Mouse (Mus musculus) intestine, embryonic 15.5 days (tissue): ENCODE results near the gene Slc25a39. TPM values are rescaled to one million over a fixed set of nuclear protein-coding genes. Genes with fewer than 3 reads are reported as not detected.
"Not testable (repeated sequence)": the region's sequence is repeated elsewhere in the genome, so short reads cannot be mapped to it uniquely, and the experiment has no call there.

ENCODE experiments used
- ATAC-seq: fragments of 200-750 bp; cut with Nextera tagmentation; 2 replicates; pipeline ENCODE4 v1.8.0; 2017; ENCODE audit warnings: moderate TSS enrichment, moderate library complexity
- H3K27ac ChIP-seq: fragments of 300-500 bp; sonication (generic); 2 replicates; pipeline ENCODE4 v1.5.1; 2015; ENCODE audit warnings: mild to moderate bottlenecking, inconsistent platforms
- H3K27me3 ChIP-seq: fragments of 300-500 bp; sonication (generic); replicated peaks from 2 replicates; pipeline ENCODE4 v1.6.1; 2015; ENCODE audit warnings: inconsistent platforms
- H3K36me3 ChIP-seq: fragments of 300-500 bp; sonication (generic); 2 replicates; pipeline ENCODE4 v1.6.1; 2015; ENCODE audit warnings: inconsistent platforms
- H3K4me1 ChIP-seq: fragments of 300-500 bp; sonication (generic); replicated peaks from 2 replicates; pipeline ENCODE4 v1.6.1; 2015; ENCODE audit warnings: inconsistent platforms
- H3K4me2 ChIP-seq: fragments of 300-500 bp; sonication (generic); replicated peaks from 2 replicates; pipeline ENCODE4 v1.6.1; 2015; ENCODE audit warnings: mild to moderate bottlenecking, inconsistent platforms
- H3K4me3 ChIP-seq: fragments of 300-500 bp; sonication (generic); replicated peaks from 2 replicates; pipeline ENCODE4 v1.5.1; 2015; ENCODE audit warnings: inconsistent platforms
- H3K9ac ChIP-seq: fragments of 300-500 bp; sonication (generic); 2 replicates; pipeline ENCODE4 v1.6.1; 2015; ENCODE audit warnings: inconsistent platforms
- H3K9me3 ChIP-seq: fragments of 300-500 bp; sonication (generic); 2 replicates; pipeline ENCODE4 v1.6.1; 2016; ENCODE audit warnings: inconsistent platforms
- WGBS: fragments of 180-500 bp; shearing (Covaris S2); methylation state at CpG from one replicate; pipeline ENCODE4 v1.1.7; 2015; 5-methylcytosine and 5-hydroxymethylcytosine counted together
- polyA plus RNA-seq: library from polyadenylated mRNA; unstranded; fragments of >200 nt; fragmentation: Nextera tagmentation; extraction: Ambion mirVana; gene quantifications from 2 replicates; pipeline ENCODE4 v1.2.1, GENCODE M21; 2015

Slc25a39 gene
- polyA plus RNA-seq, 1 experiment from 2014 or later = 305 TPM

GRCm38 (mm10) chr11:102396671-102397141, 11.0 kb downstream of the Slc25a39 start:
- no peak overlapping the region for H3K27ac ChIP-seq
- H3K4me1 ChIP-seq = peaks cover 37% of the 10 kb centered on the region
- no peaks in the 10 kb centered on the region for H3K36me3 ChIP-seq
- no peak overlapping the region for H3K4me3 ChIP-seq
- WGBS = 80% methylated on average over 7 of the region's 7 CpGs
- H3K27me3 ChIP-seq = peaks cover 28% of the 10 kb centered on the region
- no peak for ATAC-seq
- no peak overlapping the region for H3K9ac ChIP-seq
- no peaks in the 10 kb centered on the region for H3K9me3 ChIP-seq
- H3K4me2 ChIP-seq = no peak overlapping the region

DNA sequence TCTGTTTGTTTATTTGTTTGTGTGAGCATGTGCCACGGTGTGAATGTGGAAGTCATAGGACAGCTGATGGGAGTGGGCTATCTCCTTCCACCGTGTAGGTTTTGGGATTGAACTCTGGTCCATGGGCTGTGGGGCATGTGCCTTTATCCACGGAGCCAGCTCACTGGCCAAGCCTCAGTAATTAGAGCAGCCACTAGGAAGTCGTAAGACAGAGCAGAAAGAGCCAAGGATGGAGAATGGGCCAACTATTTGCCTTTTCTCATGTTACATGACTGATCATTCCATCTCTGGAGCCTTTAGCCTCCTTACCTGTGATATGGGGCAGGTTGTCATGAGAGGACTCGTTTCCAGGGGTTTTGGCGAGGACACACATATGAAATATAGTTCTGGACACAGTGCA, 11.5 kb downstream of the Slc25a39 start:
- H3K36me3 ChIP-seq = no peaks in the 10 kb centered on the region
- H3K27me3 ChIP-seq = peaks cover 28% of the 10 kb centered on the region
- no peak overlapping the region for H3K9ac ChIP-seq
- no peak overlapping the region for H3K4me3 ChIP-seq
- H3K27ac ChIP-seq = no peak overlapping the region
- 61% methylated on average over 6 of the region's 6 CpGs for WGBS
- peaks cover 37% of the 10 kb centered on the region for H3K4me1 ChIP-seq
- no peak for ATAC-seq
- H3K9me3 ChIP-seq = no peaks in the 10 kb centered on the region
- H3K4me2 ChIP-seq = no peak overlapping the region

- no peak overlapping the region for H3K9ac ChIP-seq
- no peak for ATAC-seq
- 13% methylated on average over 5 of the region's 5 CpGs for WGBS
- H3K4me1 ChIP-seq = peaks cover 37% of the 10 kb centered on the region
- no peaks in the 10 kb centered on the region for H3K9me3 ChIP-seq
- H3K4me2 ChIP-seq = no peak overlapping the region
- no peak overlapping the region for H3K4me3 ChIP-seq
- no peak overlapping the region for H3K27ac ChIP-seq
- H3K36me3 ChIP-seq = no peaks in the 10 kb centered on the region
- H3K27me3 ChIP-seq = peaks cover 28% of the 10 kb centered on the region
Measured at GRCm38 (mm10) chr11:102395250-102395649, 12.5 kb downstream of the Slc25a39 start.

- no peak for ATAC-seq
- Histone ChIP-seq H3K27me3 (peaks cover 23% of the 10 kb centered on the region), H3K36me3 (no peaks in the 10 kb centered on the region), H3K27ac (no peak overlapping the region), H3K9me3 (no peaks in the 10 kb centered on the region), H3K4me2 (peak overlapping the region; percentile 87; the same call in 1 of the 2 replicates), H3K9ac (no peak overlapping the region), H3K4me1 (peaks cover 32% of the 10 kb centered on the region), H3K4me3 (no peak overlapping the region; the same call in 1 of the 2 replicates)
- 79% methylated on average over 9 of the region's 9 CpGs for WGBS
Measured at GRCm38 (mm10) chr11:102394421-102395124, 13.2 kb downstream of the Slc25a39 start.

- ATAC-seq = peak; percentile 34
- no peak overlapping the region for H3K27ac ChIP-seq
- WGBS = 9% methylated on average over 17 of the region's 17 CpGs
Measured at GRCm38 (mm10) chr11:102393719-102394420, 13.9 kb downstream of the Slc25a39 start.

DNA sequence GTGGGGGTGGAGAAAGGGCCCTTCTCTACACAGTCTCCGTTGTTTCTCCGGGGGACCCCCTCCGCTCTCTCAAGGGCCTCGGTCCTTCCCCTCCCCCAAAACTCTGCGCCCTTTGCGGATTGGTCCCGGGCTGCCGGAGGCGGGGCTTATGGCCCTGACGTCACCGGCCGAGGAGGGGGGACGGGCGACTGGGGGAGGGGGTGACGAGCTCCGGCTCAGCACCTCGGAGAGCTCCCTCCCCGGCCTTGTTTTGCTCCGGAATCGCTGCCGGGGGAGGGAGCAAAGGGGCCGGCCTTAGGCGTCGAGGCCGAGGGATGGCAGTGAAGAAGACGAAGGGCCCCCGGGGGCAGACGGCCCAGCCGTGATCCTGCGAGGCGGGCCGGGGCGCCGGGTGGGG, 14.5 kb downstream of the Slc25a39 start, which contains the start of gene Rundc3a:
TSS of gene Rundc3a (plus strand) at position 166 of the 397 bp plus-strand sequence.
- Histone ChIP-seq H3K4me2 (peak within 1 kb of the TSS; percentile 87), H3K9ac (peak within 1 kb of the TSS; percentile 14; the same call in 1 of the 2 replicates), H3K27ac (peak within 1 kb of the TSS; percentile 27; the same call in 1 of the 2 replicates)

More at GRCm38 (mm10) chr11:102393719-102394420, 13.9 kb downstream of the Slc25a39 start:
- H3K4me1 ChIP-seq = peaks cover 25% of the 10 kb centered on the region
- H3K4me3 ChIP-seq = peak overlapping the region; percentile 43
- peaks cover 16% of the 10 kb centered on the region for H3K27me3 ChIP-seq
- no peaks in the 10 kb centered on the region for H3K36me3 ChIP-seq
- H3K9me3 ChIP-seq = no peaks in the 10 kb centered on the region
- 0 out of 2 replicates have a peak overlapping the region, but pooled peaks have one; percentile 14 for H3K9ac ChIP-seq
- H3K4me2 ChIP-seq = peak overlapping the region; percentile 87

GRCm38 (mm10) chr11:102392441-102393237, 15.1 kb downstream of the Slc25a39 start:
- peak overlapping the region; percentile 87 for H3K4me2 ChIP-seq
- no peaks in the 10 kb centered on the region for H3K9me3 ChIP-seq
- ATAC-seq = no peak; the same call in 1 of the 2 replicates
- H3K27me3 ChIP-seq = peaks cover 6% of the 10 kb centered on the region
- H3K4me3 ChIP-seq = peak overlapping the region; percentile 43
- H3K9ac ChIP-seq = no peak overlapping the region; the same call in 1 of the 2 replicates
- H3K36me3 ChIP-seq = no peaks in the 10 kb centered on the region
- peaks cover 22% of the 10 kb centered on the region for H3K4me1 ChIP-seq
- peak overlapping the region; percentile 27; the same call in 1 of the 2 replicates for H3K27ac ChIP-seq
- WGBS = 15% methylated on average over 15 of the region's 15 CpGs

More for the DNA sequence above, 14.5 kb downstream of the Slc25a39 start, which contains the start of gene Rundc3a:
- peaks cover 24% of the 10 kb centered on the region for H3K4me1 ChIP-seq
- H3K4me3 ChIP-seq = peak within 1 kb of the TSS; percentile 43
- WGBS = 0% methylated on average over 34 of the region's 34 CpGs
- H3K36me3 ChIP-seq = no peaks in the 10 kb centered on the region
- peaks cover 11% of the 10 kb centered on the region for H3K27me3 ChIP-seq
- H3K9me3 ChIP-seq = no peaks in the 10 kb centered on the region
- peak; percentile 83 for ATAC-seq

DNA sequence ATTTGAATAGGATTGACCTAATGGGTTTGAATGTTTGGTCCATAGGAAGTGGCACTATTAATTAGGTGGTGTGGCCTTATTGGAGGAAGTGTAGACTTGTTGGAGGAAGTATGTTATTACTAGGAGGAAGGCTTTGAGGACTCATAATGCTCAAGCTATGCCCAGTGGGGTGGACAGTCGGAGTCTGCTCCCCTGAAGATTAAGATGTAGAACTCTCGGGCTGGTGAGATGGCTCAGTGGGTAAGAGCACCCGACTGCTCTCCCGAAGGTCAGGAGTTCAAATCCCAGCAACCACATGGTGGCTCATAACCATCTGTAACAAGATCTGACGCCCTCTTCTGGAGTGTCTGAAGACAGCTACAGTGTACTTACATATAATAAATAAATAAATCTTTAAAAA, 18.3 kb downstream of the Slc25a39 start:
- peaks cover 20% of the 10 kb centered on the region for H3K4me1 ChIP-seq
- H3K4me3 ChIP-seq, H3K9ac ChIP-seq, ATAC-seq, H3K9me3 ChIP-seq, H3K4me2 ChIP-seq, H3K27ac ChIP-seq, H3K36me3 ChIP-seq, H3K27me3 ChIP-seq: not testable (repeated sequence)
- 91% methylated on average over 4 of the region's 5 CpGs for WGBS

DNA sequence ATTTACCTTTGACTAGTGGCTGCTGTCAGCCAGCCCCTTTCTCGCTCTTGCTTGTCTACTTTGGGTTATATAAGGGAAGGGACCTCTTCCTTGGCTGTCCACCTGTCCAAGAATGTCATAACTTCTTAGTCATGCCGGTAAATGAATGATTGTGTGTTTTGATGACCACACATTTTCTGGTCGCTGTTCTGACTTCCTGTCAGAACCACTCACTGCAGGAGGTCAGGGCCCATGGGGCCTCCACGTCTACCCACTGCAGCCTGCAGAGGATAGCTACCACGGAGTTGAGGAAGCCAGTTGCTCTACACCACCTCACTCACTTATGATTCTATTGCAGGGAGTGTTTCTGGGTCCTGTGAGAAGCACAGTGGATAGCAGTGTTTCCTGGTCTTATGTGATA, 21.6 kb downstream of the Slc25a39 start:
- ATAC-seq = no peak
- Histone ChIP-seq H3K27me3 (no peaks in the 10 kb centered on the region), H3K9ac (no peak overlapping the region), H3K27ac (no peak overlapping the region), H3K36me3 (no peaks in the 10 kb centered on the region), H3K4me2 (no peak overlapping the region), H3K4me3 (no peak overlapping the region), H3K4me1 (0 out of 2 replicates have a peak, but pooled peaks cover 3% of the 10 kb centered on the region), H3K9me3 (no peaks in the 10 kb centered on the region)
- 51% methylated on average over 5 of the region's 5 CpGs for WGBS

DNA sequence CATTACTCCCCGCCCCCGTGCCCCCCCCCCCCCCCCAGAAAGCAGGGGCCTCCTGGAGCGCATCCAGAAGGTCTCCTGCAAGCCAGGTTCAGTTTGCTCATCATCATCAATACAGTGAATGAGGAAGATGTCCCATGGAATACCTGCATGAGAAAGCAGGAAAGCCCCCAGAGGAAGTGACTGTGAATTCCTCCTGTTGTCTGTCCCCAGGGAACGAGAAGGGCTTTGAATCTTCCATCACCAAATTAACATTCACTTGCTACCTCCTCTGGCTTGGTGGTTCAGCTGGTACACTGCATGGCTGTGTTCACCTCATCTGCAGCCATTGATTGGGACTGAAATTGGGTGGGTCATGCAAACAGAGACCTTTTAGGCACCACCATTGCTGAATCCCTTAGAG, 22.7 kb downstream of the Slc25a39 start:
- Histone ChIP-seq H3K9me3 (no peaks in the 10 kb centered on the region), H3K9ac (no peak overlapping the region), H3K36me3 (no peaks in the 10 kb centered on the region), H3K27me3 (no peaks in the 10 kb centered on the region), H3K27ac (no peak overlapping the region), H3K4me1 (0 out of 2 replicates have a peak, but pooled peaks cover 3% of the 10 kb centered on the region), H3K4me2 (no peak overlapping the region), H3K4me3 (no peak overlapping the region)
- no peak for ATAC-seq
- WGBS = 48% methylated on average over 4 of the region's 4 CpGs

GRCm38 (mm10) chr11:102384418-102384817, 23.3 kb downstream of the Slc25a39 start:
- no peaks in the 10 kb centered on the region for H3K36me3 ChIP-seq
- ATAC-seq = no peak
- no peak overlapping the region for H3K4me3 ChIP-seq
- 0 out of 2 replicates have a peak, but pooled peaks cover 3% of the 10 kb centered on the region for H3K4me1 ChIP-seq
- no peak overlapping the region for H3K4me2 ChIP-seq
- H3K27me3 ChIP-seq = no peaks in the 10 kb centered on the region
- WGBS = 58% methylated on average over 2 of the region's 2 CpGs
- H3K27ac ChIP-seq = no peak overlapping the region
- no peaks in the 10 kb centered on the region for H3K9me3 ChIP-seq
- H3K9ac ChIP-seq = no peak overlapping the region
